Mouse (Mus musculus) adrenal gland, postnatal 4 days (tissue): Measurements from ENCODE around the gene Gxylt1. TPM values are rescaled to one million over a fixed set of nuclear protein-coding genes. Genes with fewer than 3 reads are reported as not detected.

Experiments used
- total RNA-seq, 2 experiments: library from RNA; stranded (reverse); gene quantifications; 2 replicates each; pipeline ENCODE4 v1.2.3; 2021

The Gxylt1 gene
- total RNA-seq, 2 experiments from 2014 or later = 32.9 to 33.2 TPM

Other genes with a start within 250 kb of the Gxylt1 start
- 10 to 100 TPM; 43.3 to 47.6 TPM for gene Yaf2, start 61.8 kb upstream of the Gxylt1 start, total RNA-seq
- gene Zcrb1, start 123.2 kb upstream of the Gxylt1 start, total RNA-seq = 10 to 100 TPM; 87.7 to 94.0 TPM
- gene Pphln1, start 123.2 kb upstream of the Gxylt1 start, total RNA-seq = 10 to 100 TPM; 40.6 to 44.6 TPM